12 mouse cellular contexts compared by ENCODE assay signal in genomic region chr10:99556353-99557036, GRCm38 (mm10).
A peak's percentile ranks its signal among the peaks of the same experiment; 100 is the strongest.
DNase-seq lines count a peak whose midpoint lies in the region; ATAC-seq and TF ChIP-seq lines count a peak whose summit lies in the region.
"Had no signal": no experiment of that assay in that cellular context is flagged by ENCODE, and none has a peak within 500 bp of the region (broad histone marks: within the 10 kb centered on the region; RNA-seq: fewer than 3 reads in every experiment).

No protein-coding gene starts in this region.

- 7% methylated on average over 11 of the region's 11 CpGs for WGBS in kidney, embryonic 14.5 days
- 38% methylated on average over 11 of the region's 11 CpGs for WGBS in kidney, adult 2 months
- WGBS in embryonic facial prominence, embryonic 11.5 days: 23% methylated on average over 11 of the region's 11 CpGs
- 35% methylated on average over 11 of the region's 11 CpGs for WGBS in limb, embryonic 14.5 days

- peak; percentile 75 for ATAC-seq in kidney, embryonic 14.5 days (ENCODE audit: low FRiP score, low TSS enrichment)
- peak; percentile 69 for ATAC-seq in embryonic facial prominence, embryonic 11.5 days (replicated peaks; ENCODE audit: insufficient number of reproducible peaks, low FRiP score, low TSS enrichment, low read depth)
- peak; percentile 44; the same call in 1 of the 2 replicates for ATAC-seq in limb, embryonic 14.5 days (ENCODE audit: low FRiP score, low read depth)
- ATAC-seq: lung, postnatal 0 days had no signal

- no peak for TF ChIP-seq CTCF in kidney, adult 2 months (conservative IDR thresholded peaks at IDR 0.05; ENCODE audit: insufficient read depth, insufficient read length, low read depth, low read length)

- H3K9ac ChIP-seq in kidney, embryonic 14.5 days (ENCODE audit: low read depth, low read length): no peak overlapping the region
- no peak overlapping the region for H3K9ac ChIP-seq in embryonic facial prominence, embryonic 11.5 days (replicated peaks; ENCODE audit: low read length)
- H3K9ac ChIP-seq in limb, embryonic 14.5 days (ENCODE audit: low read depth, low read length, severe bottlenecking): no peak overlapping the region

- H3K4me2 ChIP-seq in kidney, embryonic 14.5 days (replicated peaks; ENCODE audit: low read depth, low read length): peak overlapping the region; percentile 4
- no peak overlapping the region for H3K4me2 ChIP-seq in embryonic facial prominence, embryonic 11.5 days (ENCODE audit: low read depth, low read length)
- no peak overlapping the region for H3K4me2 ChIP-seq in limb, embryonic 14.5 days (replicated peaks; ENCODE audit: low read depth, low read length, severe bottlenecking)

- H3K9me3 ChIP-seq in kidney, embryonic 14.5 days (ENCODE audit: control insufficient read depth, low read length): no peaks in the 10 kb centered on the region
- H3K9me3 ChIP-seq in embryonic facial prominence, embryonic 11.5 days (replicated peaks; ENCODE audit: control insufficient read depth, low read length): no peaks in the 10 kb centered on the region
- no peaks in the 10 kb centered on the region for H3K9me3 ChIP-seq in limb, embryonic 14.5 days (ENCODE audit: control insufficient read depth, low read length)

- peak overlapping the region; percentile 48; the same call in 1 of the 2 replicates for H3K27ac ChIP-seq in kidney, embryonic 14.5 days (ENCODE audit: low read depth, low read length)
- no peak overlapping the region for H3K27ac ChIP-seq in kidney, adult 2 months (ENCODE audit: insufficient read depth, low read depth, low read length)
- H3K27ac ChIP-seq in embryonic facial prominence, embryonic 11.5 days (replicated peaks; ENCODE audit: low read depth, low read length): 0 out of 2 replicates have a peak overlapping the region, but pooled peaks have one; percentile 20
- H3K27ac ChIP-seq in limb, embryonic 14.5 days (replicated peaks; ENCODE audit: low read depth, low read length): no peak overlapping the region

- peaks cover 5% of the 10 kb centered on the region; the same call in 1 of the 2 replicates for H3K4me1 ChIP-seq in kidney, embryonic 14.5 days (ENCODE audit: control insufficient read depth, insufficient read depth, low read length)
- H3K4me1 ChIP-seq in kidney, adult 2 months (ENCODE audit: control insufficient read depth, insufficient read depth, low read length): peaks cover 5% of the 10 kb centered on the region; the same call in 1 of the 2 replicates
- no peaks in the 10 kb centered on the region for H3K4me1 ChIP-seq in embryonic facial prominence, embryonic 11.5 days (ENCODE audit: control insufficient read depth, insufficient read depth, low read length)
- H3K4me1 ChIP-seq in limb, embryonic 14.5 days (ENCODE audit: control insufficient read depth, insufficient read depth, low read length): no peaks in the 10 kb centered on the region

- no peaks in the 10 kb centered on the region for H3K27me3 ChIP-seq in kidney, embryonic 14.5 days (ENCODE audit: control insufficient read depth, insufficient read depth, low read length)
- no peaks in the 10 kb centered on the region for H3K27me3 ChIP-seq in kidney, adult 2 months (replicated peaks; ENCODE audit: control insufficient read depth, insufficient read depth, low read length)
- no peaks in the 10 kb centered on the region for H3K27me3 ChIP-seq in embryonic facial prominence, embryonic 11.5 days (ENCODE audit: control insufficient read depth, insufficient read depth, low read length)
- H3K27me3 ChIP-seq in limb, embryonic 14.5 days (ENCODE audit: control insufficient read depth, insufficient read depth, low read length): no peaks in the 10 kb centered on the region

- intact Hi-C loops in heart, postnatal 36 days (cut with DNase I): no loop called here

- no peak overlapping the region for H3K4me3 ChIP-seq in kidney, embryonic 14.5 days (ENCODE audit: low read length)
- no peak overlapping the region for H3K4me3 ChIP-seq in kidney, adult 2 months (ENCODE audit: insufficient read depth, low read depth, low read length)
- no peak overlapping the region for H3K4me3 ChIP-seq in embryonic facial prominence, embryonic 11.5 days (ENCODE audit: low read depth, low read length)
- no peak overlapping the region for H3K4me3 ChIP-seq in limb, embryonic 14.5 days (replicated peaks; ENCODE audit: low read length)

- no peak for DNase-seq in kidney, adult 2 months
- peak; percentile 37 for DNase-seq in adrenal gland, postnatal 14 days
- DNase-seq in embryonic facial prominence, embryonic 11.5 days (ENCODE audit: low spot score): peak; percentile 77
- peak; percentile 48 for DNase-seq in limb, embryonic 14.5 days (ENCODE audit: low spot score)
- no peak for DNase-seq in frontal cortex, postnatal 14 days (ENCODE audit: low spot score in 2 of 2)
- DNase-seq in heart, postnatal 36 days: no peak
- DNase-seq: cerebellum, postnatal 36 days; heart, adult 18-20 months; spleen, adult 18-20 months; thymus, postnatal 25 days had no signal

- no peak for TF ChIP-seq POLR2A in kidney, adult 2 months (IDR thresholded peaks at IDR 0.05; ENCODE audit: low read depth, low read length)
- no peak for TF ChIP-seq POLR2A in limb, embryonic 14.5 days (IDR thresholded peaks at IDR 0.05; ENCODE audit: borderline replicate concordance, extremely low read depth, insufficient read depth, insufficient read length)

- no peaks in the 10 kb centered on the region for H3K36me3 ChIP-seq in kidney, embryonic 14.5 days (ENCODE audit: control insufficient read depth, insufficient read depth, low read length)
- H3K36me3 ChIP-seq in kidney, adult 2 months (ENCODE audit: control insufficient read depth, insufficient read depth, low read length): no peaks in the 10 kb centered on the region
- H3K36me3 ChIP-seq in embryonic facial prominence, embryonic 11.5 days (replicated peaks; ENCODE audit: control insufficient read depth, insufficient read depth, low read depth, low read length): no peaks in the 10 kb centered on the region
- no peaks in the 10 kb centered on the region for H3K36me3 ChIP-seq in limb, embryonic 14.5 days (ENCODE audit: control insufficient read depth, insufficient read depth, low read length)

Comparison
In these comparisons a context has a peak if more than half of its experiments do, and no peak if none do; other contexts are left out.
1. H3K27ac ChIP-seq: peak in kidney, embryonic 14.5 days (single experiment) and embryonic facial prominence, embryonic 11.5 days (single experiment); none in kidney, adult 2 months (single experiment) and limb, embryonic 14.5 days (single experiment).
2. DNase-seq: peak in adrenal gland, postnatal 14 days (single experiment), embryonic facial prominence, embryonic 11.5 days (single experiment) and limb, embryonic 14.5 days (single experiment); none in kidney, adult 2 months (single experiment), frontal cortex, postnatal 14 days (0 of 2) and heart, postnatal 36 days (0 of 2).
3. Peak in every context shown above with its lines, with median percentiles within 50 percentile points of each other: ATAC-seq.